Mouse (Mus musculus) G1E-ER4 (cell line): Measurements from ENCODE around the gene Tmem183a. TPM values are rescaled to one million over a fixed set of nuclear protein-coding genes. Genes with fewer than 3 reads are reported as not detected.

Experiments
- GATA1 ChIP-seq: IDR thresholded peaks from one replicate; pipeline ENCODE4 v1.8.0; 2012; ENCODE audit warnings: low read length, inconsistent platforms
- polyA plus RNA-seq: library from polyadenylated mRNA; stranded (reverse); fragments of >175 nt; gene quantifications from 2 replicates; pipeline ENCODE4 v1.2.3, GENCODE M21; 2012

The Tmem183a gene
- polyA plus RNA-seq, 1 experiment: 62.4 TPM

DNA sequence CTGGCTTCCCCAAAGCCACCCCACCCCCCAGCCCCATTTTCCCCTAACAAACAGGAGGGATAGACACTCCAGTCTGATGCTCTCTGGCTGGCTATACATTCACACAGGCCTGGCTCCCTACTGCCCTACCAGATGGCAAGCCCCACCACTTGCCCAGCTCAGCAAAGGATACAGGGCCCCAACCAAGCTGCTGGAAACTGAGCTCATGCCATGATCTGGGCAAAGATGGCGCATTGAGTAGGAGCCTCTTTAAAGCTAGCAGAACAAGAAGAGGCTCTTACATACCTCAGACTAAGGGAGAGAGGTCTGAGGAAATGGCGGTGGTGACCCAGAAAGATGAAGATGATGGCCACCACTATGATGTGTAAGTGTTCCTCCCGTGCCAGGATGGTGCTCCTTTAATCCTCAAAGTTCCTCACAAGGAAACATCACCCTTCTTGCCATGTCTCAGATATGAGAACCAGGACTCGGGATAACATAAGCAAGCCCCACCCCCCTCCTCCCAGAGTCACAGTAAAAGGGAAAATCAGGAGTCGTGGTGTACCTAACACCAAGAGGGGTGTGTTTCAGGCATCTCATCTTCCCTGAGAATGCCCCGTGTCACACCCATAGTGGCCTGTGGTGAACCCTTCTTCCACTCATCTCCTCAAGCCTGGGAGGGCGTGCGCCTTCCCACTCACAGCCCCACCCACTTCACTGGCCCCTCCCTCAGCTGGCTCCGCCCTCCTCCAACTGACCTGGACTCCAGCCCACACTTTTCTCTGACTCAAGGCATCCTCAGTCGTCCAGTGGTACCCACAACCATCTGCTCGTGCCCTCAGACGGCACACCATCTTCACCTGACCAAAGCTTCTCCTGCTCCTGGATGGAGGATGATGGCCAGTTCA, 25.6 kb downstream of the Tmem183a start:
- TF ChIP-seq GATA1: no peak

DNA sequence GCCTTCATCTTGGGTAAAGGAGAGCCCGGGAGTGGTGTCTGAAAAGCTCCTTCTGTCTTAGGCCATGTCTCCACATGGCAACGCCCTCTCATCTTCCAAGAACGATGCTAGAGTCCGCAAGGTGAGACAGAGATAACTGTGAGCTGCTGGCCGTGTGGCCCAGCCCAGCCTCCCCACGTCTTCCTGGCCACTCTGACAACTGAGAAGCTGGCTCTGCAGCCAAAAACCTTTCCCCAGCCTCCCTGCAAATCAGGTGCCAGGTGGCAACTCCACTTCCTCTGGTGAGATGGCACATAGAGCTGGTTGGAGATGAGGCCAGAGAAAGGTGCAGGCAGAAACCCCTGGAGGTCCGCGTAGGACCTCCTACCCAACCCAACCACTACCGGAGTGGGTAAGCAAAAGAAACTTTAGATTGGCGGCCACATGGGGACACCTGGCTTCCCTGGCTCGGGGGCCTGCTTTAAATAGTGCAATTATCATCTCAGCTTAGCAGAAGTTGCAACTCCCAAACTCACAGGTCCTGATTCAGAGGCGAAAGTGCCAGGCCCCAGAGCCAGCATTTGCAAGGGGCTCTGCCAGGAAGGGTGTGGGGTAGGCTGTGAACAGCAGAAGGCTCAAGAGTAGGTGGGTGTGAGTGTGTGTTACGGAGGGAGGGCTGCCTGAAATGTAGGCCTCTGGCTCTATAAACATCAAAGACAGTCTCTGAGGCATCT, 26.4 kb downstream of the Tmem183a start:
- no peak for TF ChIP-seq GATA1

DNA sequence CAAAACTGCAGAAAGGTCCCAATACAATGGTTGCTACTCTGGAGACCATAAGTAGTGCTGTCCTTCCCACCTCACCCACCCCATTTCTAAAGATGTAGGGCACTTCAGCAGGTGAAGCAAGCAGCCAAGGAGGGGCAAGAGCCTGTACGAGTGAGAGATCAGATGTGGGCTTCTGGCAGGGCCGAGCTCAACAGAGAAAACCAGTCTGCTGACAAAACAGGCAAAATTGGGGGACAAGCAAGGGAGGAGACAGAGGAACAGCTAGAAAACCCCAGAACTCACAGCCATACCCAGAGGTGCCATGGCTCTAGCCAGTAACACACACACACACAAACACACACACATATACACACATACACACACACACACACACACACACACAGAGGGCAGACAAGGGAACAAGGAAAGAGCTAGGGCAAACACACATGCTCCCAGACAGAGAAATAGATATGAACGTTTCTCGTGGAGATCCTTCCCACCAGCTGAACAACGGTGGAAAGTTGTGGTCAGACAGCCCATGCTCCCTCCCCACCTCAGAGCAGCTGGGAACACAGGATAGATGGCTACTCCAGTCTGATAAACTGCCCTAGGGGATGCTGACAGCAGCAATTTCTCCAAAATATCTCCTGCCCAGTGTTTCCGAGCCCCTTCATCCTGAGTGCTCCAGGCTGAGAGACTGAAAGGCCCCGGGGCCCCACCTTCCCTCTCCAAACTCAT, 27.5 kb downstream of the Tmem183a start:
- TF ChIP-seq GATA1: no peak

GRCm38 (mm10) chr1:134333371-134334110, 28.2 kb downstream of the Tmem183a start:
- TF ChIP-seq GATA1: no peak

DNA sequence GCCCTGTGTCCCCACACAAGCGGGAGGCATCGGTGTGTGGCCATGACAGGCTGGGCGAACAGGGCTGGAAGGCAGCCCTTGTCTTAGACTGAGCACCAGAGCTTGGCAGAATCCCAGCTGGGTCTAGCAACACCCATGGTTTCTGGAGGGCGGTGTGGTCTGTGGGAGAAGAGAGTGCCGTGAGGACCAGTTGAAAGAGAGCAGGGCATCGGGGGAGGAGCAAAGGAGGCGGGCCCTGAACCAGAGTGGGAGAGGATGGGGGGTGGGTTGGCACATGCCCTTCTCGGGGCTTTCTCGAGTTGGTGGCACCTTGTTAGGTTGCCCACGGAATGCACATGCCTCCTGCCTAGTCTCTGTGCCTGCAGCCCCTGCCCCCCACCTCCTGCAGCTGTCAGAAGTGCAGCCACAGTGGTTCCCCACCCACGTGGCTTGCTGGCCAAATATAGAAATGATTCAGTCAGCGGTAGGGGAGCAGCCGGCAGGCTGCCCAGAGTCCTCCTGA, 29.0 kb downstream of the Tmem183a start, which contains the start of gene Ppfia4:
Gene Ppfia4, minus strand, starts transcription at position 159 of the 502 bp plus-strand sequence.
- TF ChIP-seq GATA1: no peak

DNA sequence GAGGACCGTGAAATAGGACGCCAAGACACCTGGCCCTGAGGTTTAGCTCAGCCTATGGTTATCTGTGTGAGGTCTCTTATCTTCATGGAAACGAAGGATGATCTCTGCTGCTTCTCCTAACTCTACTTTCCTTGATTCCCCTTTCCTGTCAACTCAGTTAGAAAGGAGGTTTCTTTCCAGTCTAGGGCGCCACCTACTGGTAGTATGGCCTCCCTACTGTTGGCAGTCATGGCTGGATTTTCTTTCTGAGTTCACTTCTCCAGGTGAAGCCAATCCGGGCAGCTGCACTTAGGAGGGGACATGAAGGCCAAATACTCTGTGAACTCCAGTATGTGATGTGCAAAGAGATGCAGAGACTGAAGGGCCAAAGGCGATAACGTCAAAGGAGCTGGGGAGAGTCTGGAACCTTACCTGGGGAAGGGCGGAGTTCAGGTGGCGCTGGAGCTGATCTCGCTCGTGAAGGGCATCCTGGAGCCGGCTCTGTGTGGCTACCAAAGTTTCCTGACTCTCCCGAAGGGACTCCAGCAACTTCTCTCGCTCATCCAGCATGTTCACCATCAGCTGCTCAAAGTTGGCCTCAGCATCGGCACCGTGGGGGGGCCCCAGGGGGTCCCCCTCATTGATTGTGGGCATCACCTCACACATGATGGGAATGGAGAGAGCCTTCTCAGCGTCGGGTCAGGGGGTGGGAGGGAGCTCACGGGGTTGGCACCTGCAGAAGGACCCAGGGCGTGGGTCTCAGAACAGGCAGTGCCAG, 29.7 kb downstream of the Tmem183a start:
- no peak for TF ChIP-seq GATA1

GRCm38 (mm10) chr1:134326841-134327346, 34.9 kb downstream of the Tmem183a start:
- TF ChIP-seq GATA1: no peak

- TF ChIP-seq GATA1: no peak
Measured at GRCm38 (mm10) chr1:134322591-134322990, 39.2 kb downstream of the Tmem183a start.

DNA sequence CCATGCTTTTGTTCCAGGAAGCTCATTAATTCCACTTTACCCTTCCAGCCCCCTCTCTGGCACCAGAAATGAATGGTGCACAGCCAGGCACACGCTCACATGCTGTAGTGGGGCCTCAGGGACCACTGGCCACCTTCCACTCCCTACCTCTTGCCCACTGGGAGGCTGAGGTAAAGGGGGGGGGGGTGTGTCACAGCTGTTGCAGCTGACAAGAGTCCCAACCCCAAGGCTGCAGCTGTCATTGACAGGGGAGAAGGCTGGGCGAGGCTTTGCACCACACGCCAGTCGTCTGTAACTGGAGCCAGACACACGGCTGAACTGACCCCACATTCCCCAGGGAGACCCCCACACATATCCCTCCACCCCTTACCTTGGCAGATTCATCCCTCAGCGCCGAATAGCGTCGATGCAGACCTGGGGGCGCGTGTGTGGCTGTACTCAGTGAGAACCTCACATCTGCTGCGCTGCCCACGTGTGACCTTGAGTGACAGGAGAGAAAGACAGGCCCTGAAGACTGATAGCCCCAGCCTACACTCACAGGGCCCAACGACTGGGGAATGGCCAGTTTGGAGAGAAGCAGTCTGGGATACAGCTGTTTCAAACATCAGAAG, 41.0 kb downstream of the Tmem183a start:
- TF ChIP-seq GATA1: no peak

- TF ChIP-seq GATA1: no peak
Measured at GRCm38 (mm10) chr1:134318261-134318660, 43.5 kb downstream of the Tmem183a start.

- TF ChIP-seq GATA1: no peak
Measured at GRCm38 (mm10) chr1:134316361-134316760, 45.4 kb downstream of the Tmem183a start.

GRCm38 (mm10) chr1:134315181-134315580, 46.6 kb downstream of the Tmem183a start:
- no peak for TF ChIP-seq GATA1

DNA sequence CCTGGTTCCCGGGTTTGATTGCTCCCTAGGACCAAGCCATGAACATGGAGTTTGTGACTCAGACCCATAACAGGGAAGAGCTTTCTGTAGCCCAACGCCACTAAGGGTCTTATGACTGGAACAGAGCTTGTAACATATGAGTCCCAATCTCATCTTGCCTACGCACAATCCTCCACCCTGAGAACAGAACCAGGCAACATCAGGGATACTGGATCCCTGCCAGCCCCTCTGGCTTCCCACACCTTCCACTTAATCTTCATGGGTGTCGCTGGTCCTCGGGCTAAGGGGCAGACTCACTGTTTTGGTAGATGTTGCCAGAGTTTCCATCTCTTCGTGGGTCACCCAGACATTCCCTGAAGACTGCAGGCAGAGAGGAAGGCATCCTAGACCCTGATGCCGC, 50.0 kb downstream of the Tmem183a start:
- no peak for TF ChIP-seq GATA1

DNA sequence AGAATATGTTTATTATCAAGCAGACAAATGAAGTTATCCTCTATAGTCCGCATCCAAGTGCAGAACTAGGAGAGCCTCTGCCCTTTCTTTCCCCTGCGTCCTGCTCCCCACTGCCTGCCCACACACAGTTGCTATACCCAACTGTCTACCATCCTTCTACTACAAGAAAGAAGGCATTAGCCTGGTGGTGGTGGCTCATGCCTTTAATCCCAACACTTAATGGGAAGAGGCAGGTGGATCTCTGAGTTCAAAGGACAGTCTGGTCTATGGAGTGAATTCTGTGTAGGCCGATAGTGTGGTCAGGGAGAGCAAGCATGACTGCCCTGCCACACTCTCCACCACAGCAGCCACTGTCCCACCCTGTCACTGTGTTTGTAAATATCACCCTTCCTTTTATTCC, 51.0 kb downstream of the Tmem183a start:
- no peak for TF ChIP-seq GATA1
